Mouse (Mus musculus): ENCODE data around the gene Olfr381.
"Not testable (repeated sequence)": the region's sequence is repeated elsewhere in the genome, so short reads cannot be mapped to it uniquely, and the experiment has no call there.

Gene Olfr381

DNA sequence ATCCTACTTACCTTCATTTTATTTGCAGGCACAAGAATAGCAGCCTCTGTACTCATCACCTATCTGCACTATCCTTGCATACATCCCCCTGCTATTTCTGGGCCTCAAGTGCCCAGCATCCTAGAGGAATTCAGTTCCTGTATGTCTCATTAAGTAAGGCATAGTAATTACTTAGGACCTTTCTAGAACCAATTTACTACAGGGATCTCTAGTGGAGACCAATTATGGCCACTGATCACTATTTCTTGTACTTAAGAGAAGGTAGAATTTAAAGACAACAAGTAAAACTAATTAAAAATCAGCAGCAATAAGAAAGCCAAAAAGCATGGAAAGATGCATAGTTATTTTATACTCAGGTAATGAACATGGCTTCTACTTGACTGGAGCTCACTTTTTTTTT is at the start of gene Olfr381:
Olfr381 (minus strand) TSS at position 101 of the 400 bp plus-strand sequence.
- in situ Hi-C loops (cut with MboI, MseI) = no loop called here

DNA sequence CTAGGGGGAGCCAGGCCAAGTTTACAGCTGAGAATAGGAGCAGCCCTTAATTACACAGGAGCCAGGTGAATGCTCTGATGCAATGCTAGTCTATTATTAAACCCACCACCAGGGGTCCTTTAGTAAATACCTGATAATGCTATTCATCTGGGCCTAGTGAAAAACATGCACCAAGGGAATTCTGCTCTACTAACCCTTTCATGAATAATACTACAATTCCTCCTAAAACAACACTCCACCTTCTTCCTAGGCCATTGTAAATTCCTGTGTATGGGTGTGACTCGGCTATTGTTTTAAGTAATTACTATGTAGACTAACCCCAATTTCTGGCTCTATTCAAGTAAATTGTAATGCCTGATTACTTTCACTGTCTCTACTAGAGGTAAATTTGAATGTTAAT is 37.6 kb upstream of the Olfr381 start:
- in situ Hi-C loops (cut with MboI, MseI) = not testable (repeated sequence)

DNA sequence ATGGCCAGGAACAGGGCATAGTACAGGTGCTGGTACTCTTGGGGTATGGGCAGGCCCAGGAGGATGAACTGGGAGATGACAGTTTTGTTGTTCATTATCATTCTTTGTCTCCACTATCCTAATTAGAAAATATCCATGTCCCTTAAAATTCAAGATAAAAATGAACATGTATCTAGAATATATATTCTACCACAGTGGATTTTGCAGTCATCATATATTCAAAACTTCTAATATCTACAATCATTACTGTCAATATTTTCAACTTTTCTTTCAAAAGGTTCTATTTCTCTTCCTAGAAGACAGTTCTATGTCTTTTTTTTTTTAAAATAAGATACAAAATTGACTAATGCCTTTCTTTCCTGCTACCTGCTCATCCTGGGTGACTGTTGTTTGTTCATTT is 25.7 kb upstream of the Olfr381 start, which contains the start of gene Olfr382:
Olfr382 (minus strand) TSS at position 101 of the 400 bp plus-strand sequence.
- in situ Hi-C loops (cut with MboI, MseI) = no loop called here

DNA sequence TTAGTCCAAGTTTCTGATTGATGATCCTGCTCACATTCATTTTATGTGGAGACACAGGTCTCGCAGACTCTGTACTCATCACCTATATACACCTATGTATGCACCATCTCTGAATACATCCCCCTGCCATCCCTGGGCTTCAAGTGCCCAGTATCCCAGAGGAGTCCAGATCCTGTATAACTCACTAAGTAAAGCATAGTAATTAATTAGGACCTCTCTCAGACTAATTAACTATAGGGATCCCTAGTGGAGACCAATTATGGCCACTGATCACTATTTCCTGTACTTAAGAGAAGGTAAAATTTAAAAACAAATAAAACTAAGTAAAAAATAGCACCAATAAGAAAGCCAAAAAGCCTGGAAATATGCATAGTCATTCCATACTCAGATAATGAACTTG is 34.0 kb downstream of the Olfr381 start, which contains the start of gene Olfr380:
Olfr380 (minus strand) TSS at position 101 of the 400 bp plus-strand sequence.
- in situ Hi-C loops (cut with MboI, MseI) = loop anchor here (10.0 kb wide), 1 partner anchor 1053 kb away; no protein-coding TSS in a partner anchor
